Mouse (Mus musculus): ENCODE data around the gene Ccr4.
"Not testable (repeated sequence)": the region's sequence is repeated elsewhere in the genome, so short reads cannot be mapped to it uniquely, and the experiment has no call there.

Gene Ccr4

GRCm38 (mm10) chr9:114522501-114522900 lies 17.8 kb upstream of the Ccr4 start:
- DNase-seq (ENCODE audit: low spot score in 2 of 2) = no peak

GRCm38 (mm10) chr9:114522041-114522440 lies 17.3 kb upstream of the Ccr4 start:
- no peak for DNase-seq (ENCODE audit: low spot score in 2 of 2)

GRCm38 (mm10) chr9:114520529-114520928 lies 15.8 kb upstream of the Ccr4 start:
- DNase-seq (ENCODE audit: low spot score in 2 of 2) = not testable (repeated sequence)

- DNase-seq (ENCODE audit: low spot score in 2 of 2) = no peak
Measured at GRCm38 (mm10) chr9:114518812-114519477, 14.2 kb upstream of the Ccr4 start.

GRCm38 (mm10) chr9:114517924-114518497 lies 13.3 kb upstream of the Ccr4 start:
- no peak for DNase-seq (ENCODE audit: low spot score in 2 of 2)

DNA sequence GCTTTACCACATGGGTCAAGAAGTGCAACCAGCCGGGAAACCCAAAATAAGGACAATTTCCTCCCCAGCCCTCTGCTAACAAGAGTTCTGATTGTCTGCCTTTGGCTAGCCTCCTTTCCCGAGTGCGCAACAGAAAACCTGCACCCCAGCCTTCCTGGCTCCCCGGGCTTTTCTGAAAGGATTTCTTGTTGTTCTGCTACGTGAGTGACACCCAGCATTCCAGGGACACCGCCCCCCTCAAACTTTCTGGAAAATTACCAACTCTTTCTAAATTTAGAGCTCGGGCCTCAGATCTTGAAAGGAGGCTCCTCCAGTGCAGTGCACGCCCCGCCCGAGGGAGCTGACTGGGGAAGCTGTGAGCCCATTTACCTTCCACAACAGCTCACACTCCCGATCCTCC lies 10.6 kb upstream of the Ccr4 start, which contains the start of gene C130032M10Rik:
Gene C130032M10Rik, plus strand, starts transcription at position 334 of the 400 bp plus-strand sequence.
- no peak for DNase-seq (ENCODE audit: low spot score in 2 of 2)

DNA sequence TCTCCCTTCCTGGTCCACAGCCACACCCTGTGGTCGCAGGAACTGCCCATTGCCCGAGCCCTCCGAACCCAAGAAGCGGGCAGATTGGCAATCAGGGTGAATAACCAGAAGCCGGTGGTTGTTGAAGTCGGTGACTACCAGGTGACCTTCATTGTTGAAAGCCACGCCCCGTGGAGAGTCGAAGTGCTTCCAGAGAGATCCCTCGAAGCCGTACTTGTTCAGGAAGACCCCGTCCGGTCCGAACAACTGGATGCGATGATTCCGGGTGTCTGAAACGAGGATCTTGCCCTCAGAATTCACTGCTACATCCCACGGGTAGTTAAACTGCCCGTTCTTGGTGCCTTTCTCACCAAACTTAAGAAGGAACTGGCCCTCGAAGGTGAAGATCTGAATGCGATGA lies 8.1 kb upstream of the Ccr4 start:
- no peak for DNase-seq (ENCODE audit: low spot score in 2 of 2)

GRCm38 (mm10) chr9:114509785-114510184 lies 5.1 kb upstream of the Ccr4 start:
- DNase-seq (ENCODE audit: low spot score in 2 of 2) = no peak

DNA sequence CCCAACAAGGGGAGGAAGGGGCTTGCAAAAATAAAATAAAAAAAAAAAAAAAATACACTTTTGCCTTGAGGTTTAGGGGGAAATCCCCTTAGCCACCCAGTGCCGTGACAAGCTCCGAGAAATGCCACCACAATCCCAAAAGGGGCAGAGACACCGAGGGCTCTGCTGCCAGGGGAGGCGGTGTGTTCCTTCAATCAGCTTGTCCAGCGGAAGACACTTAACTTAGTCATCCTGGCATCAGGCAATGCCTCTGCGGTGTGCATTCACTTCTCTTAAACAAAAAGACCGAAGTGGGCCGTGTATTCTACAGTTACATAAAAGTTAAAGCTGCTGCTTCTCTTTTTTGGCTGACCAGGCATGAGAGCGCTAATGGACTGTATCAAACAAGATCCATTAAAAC lies 2.7 kb upstream of the Ccr4 start:
- no peak for DNase-seq (ENCODE audit: low spot score in 2 of 2)

GRCm38 (mm10) chr9:114506564-114506963 lies 1.8 kb upstream of the Ccr4 start:
- no peak for DNase-seq (ENCODE audit: low spot score in 2 of 2)

DNA sequence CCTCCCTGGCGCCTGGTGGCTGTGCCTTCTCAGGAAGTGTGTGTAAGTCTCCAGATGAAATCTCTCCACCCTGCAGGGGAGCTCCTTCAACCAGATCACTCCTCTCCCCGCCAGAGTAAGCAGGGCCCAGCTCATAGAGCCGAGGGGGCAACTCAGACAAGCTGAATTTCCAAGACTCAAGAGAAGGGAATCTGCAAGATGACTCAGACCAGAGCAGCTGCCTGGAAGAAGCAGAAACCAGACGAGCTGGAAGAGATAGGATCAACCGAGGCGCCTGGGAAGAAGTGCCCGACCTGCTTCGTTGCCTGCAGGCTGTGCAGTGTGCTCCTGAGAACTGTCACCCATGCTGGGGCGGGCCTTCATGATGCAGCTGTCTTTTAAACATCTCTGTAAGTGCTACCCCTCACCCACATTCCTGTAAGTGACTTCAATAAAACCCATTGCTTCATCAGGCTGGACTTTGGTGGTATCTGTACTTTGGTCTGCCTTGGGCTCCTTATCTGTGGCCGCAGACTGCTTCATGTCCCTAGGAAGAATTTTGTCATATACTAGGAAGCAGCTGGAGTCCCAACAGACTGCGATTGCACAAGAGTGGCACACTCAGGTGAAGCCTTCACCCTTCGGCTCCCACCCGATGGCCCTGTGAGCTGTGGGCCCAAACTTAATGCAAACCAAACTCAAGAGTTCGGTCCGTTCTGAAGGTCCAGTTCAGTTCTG lies 1.8 kb downstream of the Ccr4 start:
- no peak for DNase-seq (ENCODE audit: low spot score in 2 of 2)

GRCm38 (mm10) chr9:114501913-114502312 lies 2.8 kb downstream of the Ccr4 start:
- DNase-seq (ENCODE audit: low spot score in 2 of 2) = no peak

DNA sequence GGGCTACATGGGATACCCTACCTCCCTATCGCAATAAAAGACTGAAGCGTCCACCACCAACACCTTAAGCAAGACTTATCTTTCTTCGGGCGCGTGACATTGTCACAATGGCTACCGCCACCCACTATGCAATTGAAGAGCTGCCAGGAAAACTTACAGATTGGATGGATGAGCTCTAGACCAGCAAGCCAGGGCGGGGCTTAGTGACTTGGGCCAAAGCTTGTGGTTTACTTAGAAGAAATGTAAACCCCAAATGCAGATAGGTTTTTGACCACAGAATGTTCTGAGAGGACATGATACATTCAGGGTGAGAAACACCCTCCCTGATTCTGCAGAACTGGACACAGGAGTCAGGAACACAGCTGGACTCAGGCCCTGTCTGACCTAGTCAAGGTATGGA lies 3.6 kb downstream of the Ccr4 start:
- no peak for DNase-seq (ENCODE audit: low spot score in 2 of 2)

GRCm38 (mm10) chr9:114499783-114500515 lies 4.8 kb downstream of the Ccr4 start:
- peak; percentile 32 to 38 for DNase-seq (ENCODE audit: low spot score in 2 of 2)

GRCm38 (mm10) chr9:114498218-114498617 lies 6.5 kb downstream of the Ccr4 start:
- peak; percentile 74 to 77 for DNase-seq (ENCODE audit: low spot score in 2 of 2)

- DNase-seq (ENCODE audit: low spot score in 2 of 2) = no peak
Measured at GRCm38 (mm10) chr9:114496469-114496868, 8.2 kb downstream of the Ccr4 start.

DNA sequence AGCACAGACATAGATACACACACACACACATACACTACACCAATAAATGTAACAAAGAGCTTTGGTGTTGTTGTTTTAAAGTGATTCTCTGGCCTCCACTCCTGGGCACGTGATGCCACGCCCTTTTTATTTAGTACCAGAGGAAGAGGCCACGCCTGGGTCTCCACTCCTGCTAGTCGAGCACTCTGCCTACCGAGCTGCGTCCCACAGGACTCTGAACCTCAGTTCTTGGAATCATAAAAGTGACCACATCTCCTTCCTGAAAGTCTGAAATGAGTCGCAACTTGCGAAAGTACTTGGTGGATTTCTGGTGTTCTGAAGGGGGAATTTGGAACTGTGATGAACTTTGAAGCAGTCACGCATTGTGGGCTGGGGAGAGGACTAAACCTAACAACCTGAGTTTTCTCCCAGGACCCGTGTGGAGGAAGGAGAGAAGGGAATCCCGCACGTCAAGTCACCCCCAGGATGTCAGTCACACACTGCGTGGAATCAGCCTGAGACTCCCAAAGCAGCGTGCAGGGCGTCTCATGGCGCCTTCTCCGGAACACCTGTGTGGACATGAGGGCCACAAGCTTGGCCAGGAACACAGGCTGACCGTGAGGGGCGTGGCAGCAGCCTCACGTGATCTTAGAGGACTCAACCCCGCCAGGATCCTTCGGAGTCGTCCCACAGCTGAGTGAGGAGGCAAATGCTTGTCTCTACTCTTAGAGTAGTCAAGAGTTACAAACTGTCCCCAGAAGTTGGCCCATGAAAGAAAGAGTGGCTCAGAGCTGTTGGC lies 17.0 kb downstream of the Ccr4 start:
- DNase-seq (ENCODE audit: low spot score in 2 of 2) = no peak

GRCm38 (mm10) chr9:114486808-114487207 lies 17.9 kb downstream of the Ccr4 start:
- no peak for DNase-seq (ENCODE audit: low spot score in 2 of 2)

DNA sequence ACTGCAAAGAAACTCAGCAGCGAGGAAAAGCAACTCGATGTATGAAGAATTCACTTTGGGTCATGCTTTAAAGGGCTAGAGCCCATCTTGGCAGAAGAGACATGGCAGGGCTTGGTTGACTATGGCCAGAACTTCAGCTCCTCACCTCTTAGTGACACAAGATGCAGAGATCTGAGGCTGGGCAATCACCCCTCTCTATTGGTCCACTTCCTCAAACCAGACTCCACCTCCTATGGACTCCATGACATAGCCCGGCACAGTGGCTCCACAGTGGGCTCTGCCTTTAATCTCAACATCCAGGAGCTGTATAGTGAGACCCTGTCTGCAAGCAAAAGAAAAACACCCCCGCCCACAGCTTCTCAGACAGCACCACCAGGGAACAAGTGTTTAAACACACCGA lies 19.9 kb downstream of the Ccr4 start:
- no peak for DNase-seq (ENCODE audit: low spot score in 2 of 2)

- DNase-seq (ENCODE audit: low spot score in 2 of 2) = no peak
Measured at GRCm38 (mm10) chr9:114480940-114481339, 23.8 kb downstream of the Ccr4 start.

GRCm38 (mm10) chr9:114477019-114477418 lies 27.7 kb downstream of the Ccr4 start:
- no peak for DNase-seq (ENCODE audit: low spot score in 2 of 2)

- no peak for DNase-seq (ENCODE audit: low spot score in 2 of 2)
Measured at GRCm38 (mm10) chr9:114471892-114472291, 32.8 kb downstream of the Ccr4 start.

Data from frontal cortex, postnatal 25 days (tissue).